Mouse (Mus musculus) liver (tissue): ENCODE measurements at regions not wholly inside any gene's neighbourhood (a gene's known extent, or its start where the extent isn't known, plus 50 kb on each side); places are given as distances from the start of the nearest gene placed in this dataset.

Source experiments
- DNase-seq: peaks from one replicate; pipeline ENCODE4 v3.0.0-alpha.2; 2020; ENCODE audit warnings: mixed read lengths

GRCm38 (mm10) chr17:61696717-61697116 lies 1184.4 kb downstream of the Efna5 start:
- no peak for DNase-seq

GRCm38 (mm10) chr17:61686325-61686724 lies 1194.8 kb downstream of the Efna5 start:
- DNase-seq = no peak

DNA sequence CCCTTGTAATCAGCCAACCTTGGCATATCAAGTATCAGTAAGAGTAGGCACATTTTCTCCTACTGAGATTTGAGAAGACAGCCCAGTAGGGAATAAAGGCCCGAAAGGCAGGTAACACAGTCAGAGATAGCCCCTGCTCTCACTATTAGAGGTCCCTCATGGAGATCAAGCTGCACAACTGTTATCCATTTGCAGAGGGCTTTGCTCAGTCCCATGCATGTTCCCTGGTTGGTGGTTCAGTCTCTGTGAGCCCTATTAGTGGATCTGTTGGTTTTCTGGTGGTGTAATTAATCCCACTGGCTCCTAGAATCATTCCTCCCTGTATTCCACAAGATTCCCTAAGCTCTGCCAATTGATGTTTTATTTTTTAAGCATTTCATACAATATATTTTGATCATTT lies 1196.6 kb downstream of the Efna5 start:
- DNase-seq = no peak

DNA sequence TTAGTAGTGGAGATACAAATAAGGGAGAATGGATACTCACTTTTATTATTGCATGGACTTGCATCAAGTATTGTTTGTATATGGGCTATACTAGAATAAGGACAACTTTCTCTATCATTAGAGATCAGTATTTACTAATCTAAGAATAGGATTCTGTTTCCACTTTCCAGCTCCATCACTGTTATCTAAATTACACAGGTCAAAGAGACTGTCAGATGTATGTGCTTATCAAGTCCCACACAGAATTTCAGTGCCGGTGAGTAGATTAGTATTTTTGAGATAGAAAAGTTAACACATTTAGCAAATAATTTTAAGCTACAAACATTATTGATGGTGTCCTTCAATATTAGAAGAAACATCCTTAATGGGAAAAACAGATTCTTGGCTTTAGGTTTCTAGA lies 1210.5 kb downstream of the Efna5 start:
- DNase-seq = no peak

DNA sequence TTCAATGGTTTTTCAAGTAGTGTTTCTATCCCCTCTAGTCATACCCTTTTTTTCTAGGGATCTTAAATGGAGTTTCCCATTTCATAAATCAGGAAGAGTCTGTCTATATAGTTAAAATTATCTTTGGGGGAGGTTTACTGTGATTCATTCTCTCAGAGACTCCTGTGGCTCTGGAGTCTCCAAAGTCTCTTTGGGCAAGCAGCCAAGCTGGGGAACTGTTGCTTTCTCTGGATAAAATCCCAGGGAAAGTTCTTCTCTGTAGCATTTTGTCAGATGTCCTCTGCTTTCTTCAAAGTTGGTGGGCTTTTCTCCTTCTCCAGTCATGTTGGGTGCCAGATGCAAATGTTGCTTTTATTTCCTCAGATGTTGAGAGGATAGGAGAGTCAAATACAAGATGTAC lies 1213.7 kb downstream of the Efna5 start:
- DNase-seq = peak; percentile 29

GRCm38 (mm10) chr17:61664926-61665325 lies 1216.2 kb downstream of the Efna5 start:
- DNase-seq = no peak

DNA sequence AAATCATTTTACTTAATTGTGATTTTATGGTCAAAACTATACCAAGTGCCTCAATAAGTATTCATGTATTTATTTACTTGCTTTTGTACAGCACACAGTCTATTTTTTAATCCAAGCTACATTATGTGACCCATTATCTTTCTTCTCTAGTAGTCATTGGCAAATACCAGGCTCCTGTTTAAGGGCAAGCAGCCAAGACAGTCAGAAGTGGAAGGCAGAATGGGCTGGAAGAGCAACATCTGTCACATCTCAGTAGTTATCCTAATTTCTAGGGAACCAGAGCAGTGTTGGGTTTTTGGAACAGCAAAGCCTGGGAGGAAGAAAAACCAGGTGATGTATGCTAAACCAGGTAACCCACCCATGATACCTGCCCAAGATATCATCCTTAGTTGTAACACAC lies 1233.5 kb downstream of the Efna5 start:
- no peak for DNase-seq

GRCm38 (mm10) chr17:61608286-61608685 lies 1272.8 kb downstream of the Efna5 start:
- DNase-seq = no peak

DNA sequence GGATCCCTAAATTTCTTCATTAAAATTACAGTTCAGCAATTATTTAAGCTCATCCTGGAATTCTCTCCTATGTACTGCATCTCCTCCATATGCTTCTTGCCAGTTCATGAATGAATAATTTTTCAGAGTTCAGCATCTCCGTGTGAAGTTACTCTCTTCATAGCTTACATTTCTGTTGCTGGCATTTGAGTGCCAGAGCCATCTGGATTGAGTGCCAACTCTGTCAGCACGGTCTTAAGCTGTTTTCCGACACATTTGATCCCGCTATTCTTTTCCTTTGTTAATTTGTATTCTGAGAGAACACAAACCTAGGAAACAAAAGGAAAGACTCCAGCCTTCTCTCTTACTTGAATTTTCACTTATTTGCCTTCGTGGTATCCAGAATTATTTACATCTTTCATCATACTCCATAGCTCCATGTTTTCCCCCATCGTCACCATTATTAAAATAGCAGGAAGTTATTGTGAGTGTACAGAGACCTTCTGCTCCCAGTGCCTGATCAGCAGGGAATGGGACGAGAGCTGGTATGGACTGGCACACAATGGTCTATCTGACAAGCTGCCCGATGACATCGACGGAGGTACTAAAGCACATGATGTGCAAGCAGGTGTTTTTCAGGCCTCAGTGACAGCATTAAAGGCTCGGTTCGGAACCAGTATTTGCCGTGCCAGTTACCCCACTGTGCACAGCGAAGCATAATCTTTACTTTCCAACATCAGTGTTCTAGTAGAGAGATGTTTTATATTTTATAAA lies 1274.2 kb downstream of the Efna5 start:
- DNase-seq = no peak

GRCm38 (mm10) chr17:61604246-61604645 lies 1276.9 kb downstream of the Efna5 start:
- DNase-seq = no peak

- no peak for DNase-seq
Measured at GRCm38 (mm10) chr17:61589255-61589654, 1291.9 kb downstream of the Efna5 start.

- no peak for DNase-seq
Measured at GRCm38 (mm10) chr17:61578895-61579294, 1302.2 kb downstream of the Efna5 start.

- DNase-seq = no peak
Measured at GRCm38 (mm10) chr17:61570933-61571332, 1310.2 kb downstream of the Efna5 start.
